Mouse (Mus musculus): ENCODE results near the gene Rps6ka1. TPM values are rescaled to one million over a fixed set of nuclear protein-coding genes. Genes with fewer than 3 reads are reported as not detected.
A peak's percentile ranks its signal among the peaks of the same experiment; 100 is the strongest.
"Not testable (repeated sequence)": the region's sequence is repeated elsewhere in the genome, so short reads cannot be mapped to it uniquely, and the experiment has no call there.

Gene Rps6ka1
- polyA plus RNA-seq (2015; fragmentation: Nextera tagmentation; extraction: Ambion mirVana) = 38.4 and 42.2 TPM in 2 replicates

DNA sequence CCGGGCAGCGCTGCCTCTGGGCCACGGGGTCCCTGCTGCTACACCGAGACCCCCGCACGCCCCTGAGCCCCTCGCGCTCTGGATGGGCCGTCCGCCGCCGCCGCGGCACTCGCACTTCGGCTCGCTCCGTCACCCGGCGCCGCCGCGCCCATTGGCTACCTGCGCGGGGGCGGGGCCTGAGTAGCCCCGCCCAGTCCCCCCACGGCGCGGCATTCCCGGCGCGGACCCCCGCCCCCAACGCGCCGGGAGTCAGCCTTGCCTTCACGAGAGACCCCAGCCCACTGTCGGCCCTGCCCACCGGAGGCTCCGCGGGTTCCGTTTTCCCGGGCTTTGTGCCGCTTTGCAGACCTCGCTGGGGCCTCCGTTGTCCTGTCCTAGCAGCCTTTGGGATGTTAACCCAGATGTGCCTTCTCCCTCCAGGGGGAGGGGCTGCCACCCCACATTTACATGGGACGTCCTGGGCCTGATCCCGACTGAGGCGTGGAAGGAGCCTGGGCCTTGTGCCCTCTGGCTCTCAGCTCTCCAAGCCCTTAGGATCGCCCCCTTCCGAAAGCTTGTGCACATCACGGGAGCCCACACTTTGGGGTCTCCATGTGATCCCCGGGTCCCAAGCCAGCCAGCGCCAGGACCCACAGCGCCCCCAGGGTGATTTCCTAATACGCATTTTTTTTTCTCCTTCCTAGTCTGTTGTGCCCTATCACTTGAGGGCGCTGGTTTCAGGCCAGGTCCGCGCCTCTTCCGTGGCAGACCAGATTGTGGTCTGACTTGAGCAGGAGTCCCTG lies at the start of gene Rps6ka1:
Rps6ka1 (minus strand) TSS at position 126 of the 782 bp plus-strand sequence.
- 1% methylated on average over 60 of the region's 61 CpGs for WGBS
- H3K27me3 ChIP-seq = no peaks in the 10 kb centered on the region
- peak within 1 kb of the TSS; percentile 90 for H3K27ac ChIP-seq
- H3K4me2 ChIP-seq (replicated peaks) = peak within 1 kb of the TSS; percentile 89
- H3K4me1 ChIP-seq = peaks cover 33% of the 10 kb centered on the region
- no peaks in the 10 kb centered on the region for H3K9me3 ChIP-seq
- H3K36me3 ChIP-seq = no peaks in the 10 kb centered on the region
- peak; percentile 83 for ATAC-seq (ENCODE audit: low FRiP score, low read depth)
- H3K4me3 ChIP-seq = peak within 1 kb of the TSS; percentile 85
- H3K9ac ChIP-seq = peak within 1 kb of the TSS; percentile 93

DNA sequence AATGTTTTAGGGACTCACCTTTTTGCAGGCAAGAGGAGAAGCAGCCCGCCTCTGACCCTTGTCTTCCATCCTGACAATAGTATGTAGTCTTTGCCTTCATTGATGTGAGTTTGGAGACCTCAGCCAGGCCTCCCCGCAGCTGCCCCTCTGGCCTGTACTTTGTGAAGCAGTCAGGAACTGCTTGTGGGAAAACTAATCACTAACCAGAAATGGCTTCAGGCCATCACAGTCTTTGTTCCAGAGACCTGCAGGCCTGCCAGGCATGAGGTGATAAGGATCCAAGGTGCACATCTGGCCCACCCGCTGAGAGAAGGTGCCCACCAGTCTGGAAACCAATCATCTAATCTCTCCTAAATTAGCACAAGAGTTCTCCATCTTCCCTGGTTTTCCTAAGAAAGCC lies 44.2 kb upstream of the Rps6ka1 start:
- Histone ChIP-seq H3K4me1 (no peaks in the 10 kb centered on the region), H3K4me2 (replicated peaks) (no peak overlapping the region), H3K36me3 (no peaks in the 10 kb centered on the region), H3K27me3 (no peaks in the 10 kb centered on the region), H3K9ac (no peak overlapping the region), H3K4me3 (no peak overlapping the region), H3K27ac (no peak overlapping the region), H3K9me3 (no peaks in the 10 kb centered on the region)
- ATAC-seq (ENCODE audit: low FRiP score, low read depth) = no peak
- 79% methylated on average over 3 of the region's 3 CpGs for WGBS

DNA sequence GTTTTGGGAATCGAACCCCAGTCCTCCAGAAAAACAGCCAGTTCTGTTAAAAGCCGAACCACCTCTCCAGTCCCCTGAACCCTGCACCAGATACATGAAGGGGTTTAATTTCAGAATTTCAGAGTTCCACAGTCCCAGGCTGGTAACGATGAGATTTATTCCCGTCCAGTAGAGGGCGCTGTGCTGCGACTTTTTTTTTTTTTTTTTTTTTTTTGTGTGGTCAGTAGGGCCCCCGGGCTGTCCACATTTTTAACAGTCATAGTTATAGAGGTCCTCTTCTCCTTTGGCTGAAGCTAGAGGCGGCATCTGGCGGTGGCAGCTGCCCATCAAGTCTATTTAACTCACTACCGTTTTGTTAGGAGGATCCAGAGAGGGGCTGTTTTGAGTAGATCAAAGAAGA lies 43.8 kb upstream of the Rps6ka1 start:
- Histone ChIP-seq H3K36me3 (no peaks in the 10 kb centered on the region), H3K9ac (no peak overlapping the region), H3K27me3 (no peaks in the 10 kb centered on the region), H3K4me3 (no peak overlapping the region), H3K4me1 (no peaks in the 10 kb centered on the region), H3K27ac (no peak overlapping the region), H3K4me2 (replicated peaks) (no peak overlapping the region), H3K9me3 (no peaks in the 10 kb centered on the region)
- 16% methylated on average over 10 of the region's 10 CpGs for WGBS
- no peak for ATAC-seq (ENCODE audit: low FRiP score, low read depth)

DNA sequence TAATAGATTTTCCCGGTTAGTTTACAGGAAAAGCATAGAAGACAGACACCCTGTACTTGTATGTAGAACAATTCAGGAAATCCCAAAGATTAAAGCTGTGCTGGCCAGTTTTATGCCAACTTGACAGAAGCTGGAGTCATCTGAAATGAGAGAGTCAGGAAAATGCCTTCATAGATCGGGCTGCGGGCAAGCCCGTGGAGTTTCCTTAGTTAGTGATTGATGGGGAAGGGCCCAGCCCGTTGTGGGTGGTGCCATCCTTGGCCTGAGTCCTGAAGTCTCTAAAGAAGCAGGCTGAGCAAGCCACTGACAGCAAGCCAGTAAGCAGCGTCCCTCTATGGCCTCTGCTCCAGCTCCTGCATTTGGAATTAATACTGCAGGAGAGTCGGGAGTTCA lies 41.7 kb upstream of the Rps6ka1 start:
- H3K27ac ChIP-seq = no peak overlapping the region
- H3K4me1 ChIP-seq = no peaks in the 10 kb centered on the region
- 19% methylated on average over 7 of the region's 7 CpGs for WGBS
- no peaks in the 10 kb centered on the region for H3K9me3 ChIP-seq
- no peak overlapping the region for H3K4me3 ChIP-seq
- ATAC-seq (ENCODE audit: low FRiP score, low read depth) = no peak
- H3K9ac ChIP-seq = no peak overlapping the region
- H3K4me2 ChIP-seq (replicated peaks) = no peak overlapping the region
- H3K36me3 ChIP-seq = no peaks in the 10 kb centered on the region
- no peaks in the 10 kb centered on the region for H3K27me3 ChIP-seq

DNA sequence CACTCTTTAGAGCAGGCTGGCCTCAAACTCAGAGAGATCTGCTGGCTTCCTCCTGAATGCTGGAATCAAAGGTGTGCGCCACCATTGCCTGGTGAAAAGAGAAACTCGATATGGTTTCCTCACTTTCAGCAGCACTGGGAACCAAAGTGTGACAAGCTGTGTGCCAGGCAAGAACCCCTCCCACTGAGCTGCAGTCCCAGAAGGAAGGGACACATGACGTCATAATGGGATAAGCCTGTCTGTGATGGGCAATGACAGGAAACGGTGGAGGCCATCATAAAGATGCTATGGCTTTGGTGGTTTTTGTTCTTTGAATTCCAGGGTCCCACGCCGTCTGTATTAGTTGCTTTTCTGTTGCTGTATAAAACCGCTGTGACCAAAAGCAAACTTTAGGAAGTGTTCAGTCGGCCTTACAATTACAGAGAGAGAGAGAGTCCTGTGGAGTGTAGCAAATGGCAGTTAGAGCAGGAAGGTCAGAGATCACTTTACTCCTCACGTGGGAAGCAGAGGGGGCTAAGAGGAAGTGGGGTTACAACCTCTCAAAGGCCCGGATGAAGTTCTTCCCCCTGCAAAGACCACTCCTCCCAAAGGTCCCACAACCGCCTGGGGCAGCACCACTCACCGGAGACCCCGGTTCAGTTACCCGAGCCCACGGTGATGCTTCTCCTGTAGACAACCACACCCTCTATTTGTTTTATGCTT lies 41.1 kb upstream of the Rps6ka1 start:
- WGBS = 38% methylated on average over 15 of the region's 15 CpGs
- Histone ChIP-seq H3K9me3 (no peaks in the 10 kb centered on the region), H3K36me3 (no peaks in the 10 kb centered on the region), H3K4me2 (replicated peaks) (no peak overlapping the region), H3K4me3 (no peak overlapping the region), H3K27me3 (no peaks in the 10 kb centered on the region), H3K27ac (no peak overlapping the region; the same call in 1 of the 2 replicates), H3K4me1 (no peaks in the 10 kb centered on the region), H3K9ac (no peak overlapping the region)
- no peak for ATAC-seq (ENCODE audit: low FRiP score, low read depth)

DNA sequence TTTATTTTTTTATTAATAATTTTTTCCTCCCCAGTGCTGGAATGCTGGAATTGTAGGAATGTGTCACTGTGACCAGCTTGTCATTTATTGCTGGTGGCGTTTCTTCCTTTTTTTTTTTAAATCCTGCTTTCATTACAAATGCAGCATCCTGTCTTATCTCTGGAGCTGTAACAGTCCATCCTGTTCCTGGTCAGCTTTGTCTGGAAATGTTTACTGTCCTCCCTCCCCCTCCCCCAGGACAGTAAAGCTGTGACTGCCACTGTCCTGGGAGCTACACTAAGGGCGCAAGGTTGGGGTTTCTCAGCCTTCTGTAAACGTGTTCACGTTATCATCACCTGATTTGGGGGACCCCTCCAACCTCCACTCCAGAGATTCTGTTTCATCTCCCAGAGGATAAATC lies 37.6 kb upstream of the Rps6ka1 start:
- ATAC-seq (ENCODE audit: low FRiP score, low read depth) = no peak

DNA sequence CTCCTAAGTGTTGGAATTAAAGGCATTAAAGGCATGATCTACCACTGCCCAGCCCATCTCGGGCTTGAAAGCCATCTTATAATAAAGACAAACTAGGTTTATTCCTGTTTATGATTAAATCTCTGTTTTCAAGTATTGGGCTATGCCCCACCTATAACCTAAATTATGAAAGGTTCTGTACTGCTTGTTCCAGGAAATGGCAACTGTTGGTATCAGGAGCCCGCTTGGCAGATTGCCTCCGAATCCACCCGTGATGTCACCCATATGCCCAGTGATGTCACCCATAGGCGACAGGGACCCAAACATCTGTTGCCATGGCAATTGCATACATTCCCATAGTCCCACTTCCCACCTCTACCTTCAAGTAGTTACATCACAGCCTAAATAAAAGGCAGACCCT lies 36.1 kb upstream of the Rps6ka1 start:
- H3K4me1 ChIP-seq = no peaks in the 10 kb centered on the region
- no peak overlapping the region for H3K9ac ChIP-seq
- no peak for ATAC-seq (ENCODE audit: low FRiP score, low read depth)
- no peaks in the 10 kb centered on the region for H3K27me3 ChIP-seq
- H3K4me2 ChIP-seq (replicated peaks) = no peak overlapping the region
- H3K9me3 ChIP-seq = no peaks in the 10 kb centered on the region
- H3K36me3 ChIP-seq = no peaks in the 10 kb centered on the region
- H3K4me3 ChIP-seq = no peak overlapping the region
- no peak overlapping the region for H3K27ac ChIP-seq
- WGBS = 92% methylated on average over 5 of the region's 5 CpGs

More for the DNA sequence above, 37.6 kb upstream of the Rps6ka1 start:
- no peak overlapping the region for H3K4me2 ChIP-seq (replicated peaks)
- no peaks in the 10 kb centered on the region for H3K27me3 ChIP-seq
- H3K4me1 ChIP-seq = no peaks in the 10 kb centered on the region
- no peaks in the 10 kb centered on the region for H3K9me3 ChIP-seq
- no peak overlapping the region for H3K4me3 ChIP-seq
- H3K9ac ChIP-seq = no peak overlapping the region
- no peak overlapping the region for H3K27ac ChIP-seq
- 65% methylated on average over 4 of the region's 4 CpGs for WGBS
- H3K36me3 ChIP-seq = no peaks in the 10 kb centered on the region

DNA sequence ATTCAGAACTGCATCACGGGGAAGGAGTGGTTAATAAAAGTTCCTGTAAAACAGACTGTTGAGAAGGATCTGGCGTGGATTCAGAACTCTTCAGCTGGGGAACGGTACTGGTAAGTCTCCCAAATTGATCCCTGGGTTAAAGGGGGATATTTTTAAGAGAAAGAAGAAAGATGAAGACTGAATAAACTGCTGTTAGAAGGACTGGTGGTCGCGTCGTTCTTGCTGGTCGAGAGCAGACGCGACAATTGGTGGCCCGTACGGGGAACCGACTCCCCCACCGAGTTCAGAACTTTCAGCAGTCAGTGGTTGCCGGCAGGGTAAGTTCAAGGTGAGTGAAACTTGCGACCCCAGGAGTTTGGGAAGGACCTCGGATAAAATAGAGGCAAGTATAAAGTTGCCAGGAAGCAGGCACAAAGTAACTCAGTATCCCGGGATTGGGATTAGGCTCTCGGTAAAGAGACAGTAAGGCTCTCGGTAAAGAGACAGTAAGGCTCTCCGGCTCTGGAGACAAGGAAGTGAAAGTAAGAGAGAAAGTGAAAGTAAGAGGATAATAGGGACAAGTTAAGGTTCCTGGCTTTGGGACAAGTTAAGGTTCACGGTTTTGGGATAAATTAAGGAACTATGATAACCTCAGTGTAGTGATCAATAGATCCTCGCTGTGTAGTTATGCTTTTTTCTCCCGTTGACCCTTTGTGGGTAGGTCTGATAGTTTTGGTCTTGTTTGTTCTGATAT lies 30.7 kb upstream of the Rps6ka1 start:
- H3K4me1 ChIP-seq; H3K9me3 ChIP-seq; H3K9ac ChIP-seq; ATAC-seq (ENCODE audit: low FRiP score, low read depth); H3K4me2 ChIP-seq (replicated peaks); H3K4me3 ChIP-seq; H3K27me3 ChIP-seq; H3K36me3 ChIP-seq; H3K27ac ChIP-seq: not testable (repeated sequence)
- WGBS = 88% methylated on average over 23 of the region's 23 CpGs

DNA sequence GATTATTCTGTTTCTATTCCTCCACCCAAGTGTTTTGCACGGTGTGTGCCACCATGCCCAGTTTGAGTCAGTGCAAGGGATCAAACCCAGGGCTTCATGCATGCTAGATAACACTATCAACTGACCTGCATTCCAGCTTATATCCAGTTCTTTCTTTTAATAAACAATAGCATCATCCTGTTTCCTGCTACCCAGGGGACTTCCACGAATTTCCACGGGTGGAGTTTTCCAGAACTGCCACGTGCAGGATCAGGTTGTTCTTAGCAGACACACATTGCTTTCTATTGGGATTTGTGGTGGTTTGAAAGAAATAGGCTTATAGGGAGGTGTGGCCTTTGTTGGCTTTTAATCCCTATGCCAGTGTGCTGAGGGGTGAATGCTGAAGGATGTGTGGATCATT lies 24.4 kb upstream of the Rps6ka1 start:
- 81% methylated on average over 4 of the region's 4 CpGs for WGBS
- Histone ChIP-seq H3K27ac (no peak overlapping the region), H3K4me3 (no peak overlapping the region), H3K9me3 (no peaks in the 10 kb centered on the region), H3K4me1 (peaks cover 10% of the 10 kb centered on the region), H3K9ac (no peak overlapping the region), H3K4me2 (replicated peaks) (no peak overlapping the region), H3K27me3 (no peaks in the 10 kb centered on the region), H3K36me3 (no peaks in the 10 kb centered on the region)
- ATAC-seq (ENCODE audit: low FRiP score, low read depth) = no peak

DNA sequence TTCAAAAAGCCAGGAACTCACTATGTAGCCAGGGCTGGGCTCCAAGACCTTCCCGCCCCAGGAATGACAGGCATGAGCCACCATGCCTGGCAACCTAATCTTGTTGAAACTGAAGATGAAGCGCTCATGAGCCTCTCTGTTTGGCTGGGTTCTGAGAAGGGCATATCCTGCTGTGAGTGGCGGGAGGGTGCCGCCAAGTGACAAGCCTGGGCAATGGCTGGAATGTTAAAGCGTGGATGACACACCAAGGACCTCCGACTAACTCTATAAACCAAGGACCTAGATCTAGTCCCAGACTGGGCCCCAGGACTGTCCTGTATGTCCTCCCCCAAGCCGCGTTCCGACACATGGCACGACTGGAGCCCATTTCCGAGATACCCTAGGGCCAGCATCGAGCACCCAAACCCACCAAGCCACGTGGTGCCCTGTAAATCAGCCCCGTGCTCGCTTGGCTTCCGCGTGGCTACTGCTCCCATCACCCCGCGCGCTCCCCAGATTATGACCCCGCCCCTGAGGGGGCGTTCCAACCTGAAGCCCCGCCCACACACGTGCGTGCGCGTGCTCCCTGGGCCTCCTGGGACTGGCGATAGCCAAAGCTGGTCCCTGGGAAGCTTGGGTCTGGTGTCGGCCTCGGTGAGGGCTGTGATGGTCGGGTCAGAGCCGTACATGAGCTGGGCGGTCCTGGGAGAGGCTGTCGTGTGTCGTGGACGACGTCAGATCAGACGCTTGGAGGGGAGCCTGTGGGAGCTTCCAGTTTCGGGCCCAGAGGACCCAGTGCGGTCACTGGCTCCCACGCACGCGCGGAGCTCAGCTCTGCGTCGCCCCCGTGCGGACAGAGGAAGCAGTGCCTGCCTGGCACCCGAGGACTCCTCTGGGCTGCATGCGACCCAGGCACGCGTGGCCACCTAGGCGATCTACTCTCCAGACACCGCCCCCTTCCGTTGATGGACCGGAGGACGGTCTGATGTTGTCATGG lies 22.9 kb upstream of the Rps6ka1 start:
- H3K4me1 ChIP-seq = peaks cover 10% of the 10 kb centered on the region
- WGBS = 1% methylated on average over 57 of the region's 57 CpGs
- ATAC-seq (ENCODE audit: low FRiP score, low read depth) = peak; percentile 95
- no peaks in the 10 kb centered on the region for H3K9me3 ChIP-seq
- no peaks in the 10 kb centered on the region for H3K36me3 ChIP-seq
- peak overlapping the region; percentile 82 for H3K27ac ChIP-seq
- H3K4me2 ChIP-seq (replicated peaks) = peak overlapping the region; percentile 79
- no peaks in the 10 kb centered on the region for H3K27me3 ChIP-seq
- H3K4me3 ChIP-seq = peak overlapping the region; percentile 59
- H3K9ac ChIP-seq = peak overlapping the region; percentile 71

DNA sequence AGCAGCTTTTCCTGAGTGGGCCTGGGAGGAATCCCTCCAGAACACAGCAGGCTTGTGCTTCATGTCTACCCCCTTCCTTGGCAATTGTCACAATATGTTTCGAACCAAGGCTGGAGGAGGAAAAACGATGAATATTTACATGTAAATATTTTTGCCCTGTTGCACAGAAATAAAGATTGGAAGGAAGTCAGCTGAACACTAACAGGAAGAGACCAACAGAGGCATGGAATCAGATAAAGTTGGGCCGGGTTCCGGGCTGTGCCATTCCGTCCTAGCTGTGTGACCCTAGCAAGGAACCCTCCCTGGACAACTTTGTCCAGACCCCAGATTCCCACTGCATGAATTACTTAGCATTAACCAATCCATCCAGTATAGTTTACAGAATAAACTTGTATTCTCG lies 20.5 kb upstream of the Rps6ka1 start:
- H3K9me3 ChIP-seq = no peaks in the 10 kb centered on the region
- no peaks in the 10 kb centered on the region for H3K27me3 ChIP-seq
- H3K4me3 ChIP-seq = no peak overlapping the region
- no peak overlapping the region for H3K4me2 ChIP-seq (replicated peaks)
- no peak for ATAC-seq (ENCODE audit: low FRiP score, low read depth)
- H3K27ac ChIP-seq = no peak overlapping the region
- H3K4me1 ChIP-seq = peaks cover 10% of the 10 kb centered on the region
- 94% methylated on average over 6 of the region's 6 CpGs for WGBS
- H3K9ac ChIP-seq = no peak overlapping the region
- H3K36me3 ChIP-seq = no peaks in the 10 kb centered on the region

Measured in limb, embryonic 13.5 days (tissue).